Mouse (Mus musculus) midbrain, embryonic 14.5 days (tissue): ENCODE results near the gene Enpp7. TPM values are rescaled to one million over a fixed set of nuclear protein-coding genes. Genes with fewer than 3 reads are reported as not detected.

ENCODE experiments used
- ATAC-seq: fragments of 200-750 bp; cut with Nextera tagmentation; 2 replicates; pipeline ENCODE4 v1.8.0; 2017; ENCODE audit warnings: moderate number of reproducible peaks, moderate library complexity; ENCODE audit not compliant: low FRiP score, low TSS enrichment
- DNase-seq: peaks from one replicate; pipeline ENCODE4 v3.0.0-alpha.2; 2015
- H3K27ac ChIP-seq: fragments of 300-500 bp; sonication (generic); replicated peaks from 2 replicates; pipeline ENCODE4 v1.5.1; 2014; ENCODE audit warnings: mild to moderate bottlenecking, low read depth, low read length, moderate library complexity
- H3K27me3 ChIP-seq: fragments of 300-500 bp; sonication (generic); 2 replicates; pipeline ENCODE4 v1.6.1; 2014; ENCODE audit warnings: low read length, control low read depth, mixed read lengths; ENCODE audit not compliant: control insufficient read depth, insufficient read depth
- H3K36me3 ChIP-seq: fragments of 300-500 bp; sonication (generic); 2 replicates; pipeline ENCODE4 v1.6.1; 2014; ENCODE audit warnings: low read length, control low read depth; ENCODE audit not compliant: control insufficient read depth, insufficient read depth
- H3K4me1 ChIP-seq: fragments of 300-500 bp; sonication (generic); 2 replicates; pipeline ENCODE4 v1.6.1; 2014; ENCODE audit warnings: mild to moderate bottlenecking, antibody characterized with exemption, low read length, control low read depth; ENCODE audit not compliant: control insufficient read depth, insufficient read depth
- H3K4me2 ChIP-seq: fragments of 300-500 bp; sonication (generic); 2 replicates; pipeline ENCODE4 v1.6.1; 2014; ENCODE audit warnings: mild to moderate bottlenecking, low read length, moderate library complexity
- H3K4me3 ChIP-seq: fragments of 300-500 bp; sonication (generic); replicated peaks from 2 replicates; pipeline ENCODE4 v1.5.1; 2014; ENCODE audit warnings: low read depth, low read length
- H3K9ac ChIP-seq: fragments of 300-500 bp; sonication (generic); replicated peaks from 2 replicates; pipeline ENCODE4 v1.6.1; 2014; ENCODE audit warnings: mild to moderate bottlenecking, low read length, moderate library complexity
- H3K9me3 ChIP-seq: fragments of 300-500 bp; sonication (generic); 2 replicates; pipeline ENCODE4 v1.6.1; 2016; ENCODE audit warnings: low read length, control low read depth, mixed read lengths; ENCODE audit not compliant: control insufficient read depth
- WGBS: fragments of 180-500 bp; shearing (Covaris S2); extraction: QIAGEN DNeasy Blood & Tissue Kit; methylation state at CpG from one replicate; pipeline ENCODE4 v1.1.7; 2014; 5-methylcytosine and 5-hydroxymethylcytosine counted together
- polyA plus RNA-seq: library from polyadenylated mRNA; unstranded; fragments of >200 nt; fragmentation: Nextera tagmentation; extraction: Ambion mirVana; gene quantifications from 2 replicates; pipeline ENCODE4 v1.2.1, GENCODE M21; 2014

Gene Enpp7
- polyA plus RNA-seq, 1 experiment from 2014 or later, result not detected

DNA sequence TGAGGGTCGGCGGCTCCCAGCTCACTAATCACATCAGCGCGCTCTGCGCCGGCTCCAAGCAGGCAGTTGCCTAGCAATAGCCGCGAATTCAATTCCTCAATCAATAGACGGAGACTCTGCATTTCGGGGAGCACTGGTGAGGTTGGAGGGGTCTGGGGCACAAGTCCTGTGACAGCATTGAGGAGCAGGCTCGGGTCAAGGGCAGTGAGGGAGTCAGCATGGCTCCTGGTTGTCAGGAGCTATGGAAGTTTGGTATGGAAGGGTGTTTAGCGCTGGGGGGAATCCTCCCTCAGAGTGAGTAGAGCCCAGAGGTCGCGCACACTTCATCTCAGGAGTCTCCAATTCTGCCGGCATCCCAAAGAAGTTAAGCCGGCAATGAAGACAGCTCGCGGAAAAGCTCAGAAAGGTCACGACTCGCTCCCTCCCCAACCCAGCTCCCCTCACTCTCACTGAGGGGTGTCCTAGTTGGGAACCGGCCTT, 47.7 kb downstream of the Enpp7 start:
- H3K9me3 ChIP-seq, result no peaks in the 10 kb centered on the region
- ATAC-seq (no peak), DNase-seq (peak; percentile 75)
- H3K4me3 ChIP-seq, result no peak overlapping the region; the same call in 1 of the 2 replicates
- no peak overlapping the region for H3K27ac ChIP-seq
- peak overlapping the region; percentile 32 for H3K4me2 ChIP-seq
- WGBS, result 2% methylated on average over 21 of the region's 21 CpGs
- H3K4me1 ChIP-seq, result peaks cover 47% of the 10 kb centered on the region
- H3K27me3 ChIP-seq, result peaks cover 51% of the 10 kb centered on the region
- H3K9ac ChIP-seq, result no peak overlapping the region
- H3K36me3 ChIP-seq, result peaks cover 17% of the 10 kb centered on the region

- Histone ChIP-seq H3K27me3 (peaks cover 51% of the 10 kb centered on the region), H3K4me1 (peaks cover 47% of the 10 kb centered on the region), H3K4me2 (peak overlapping the region; percentile 83)
These were observed 48.5 kb downstream of the Enpp7 start for GRCm38 (mm10) chr11:119036447-119036846.

GRCm38 (mm10) chr11:119036934-119037779, 49.2 kb downstream of the Enpp7 start:
- Histone ChIP-seq H3K27ac (no peak overlapping the region), H3K4me3 (peak overlapping the region; percentile 38), H3K9me3 (no peaks in the 10 kb centered on the region), H3K4me1 (peaks cover 47% of the 10 kb centered on the region), H3K27me3 (peaks cover 57% of the 10 kb centered on the region), H3K4me2 (peak overlapping the region; percentile 83), H3K36me3 (peaks cover 11% of the 10 kb centered on the region), H3K9ac (peak overlapping the region; percentile 42; the same call in 1 of the 2 replicates)
- ATAC-seq, result no peak
- WGBS, result 3% methylated on average over 57 of the region's 57 CpGs
- peak; percentile 60 for DNase-seq

More at GRCm38 (mm10) chr11:119036447-119036846, 48.5 kb downstream of the Enpp7 start:
- no peak overlapping the region for H3K9ac ChIP-seq
- H3K4me3 ChIP-seq, result no peak overlapping the region; the same call in 1 of the 2 replicates
- ATAC-seq (no peak), DNase-seq (no peak)
- H3K27ac ChIP-seq, result no peak overlapping the region
- WGBS, result 5% methylated on average over 15 of the region's 15 CpGs
- no peaks in the 10 kb centered on the region for H3K9me3 ChIP-seq
- H3K36me3 ChIP-seq, result peaks cover 11% of the 10 kb centered on the region

GRCm38 (mm10) chr11:119037780-119038401, 49.9 kb downstream of the Enpp7 start:
- Histone ChIP-seq H3K36me3 (peaks cover 11% of the 10 kb centered on the region), H3K4me1 (peaks cover 47% of the 10 kb centered on the region), H3K27ac (no peak overlapping the region), H3K9me3 (no peaks in the 10 kb centered on the region), H3K4me3 (peak overlapping the region; percentile 38), H3K4me2 (peak overlapping the region; percentile 83), H3K9ac (0 out of 2 replicates have a peak overlapping the region, but pooled peaks have one; percentile 42), H3K27me3 (peaks cover 64% of the 10 kb centered on the region)
- WGBS, result 6% methylated on average over 18 of the region's 18 CpGs
- ATAC-seq (no peak), DNase-seq (peak; percentile 57)

DNA sequence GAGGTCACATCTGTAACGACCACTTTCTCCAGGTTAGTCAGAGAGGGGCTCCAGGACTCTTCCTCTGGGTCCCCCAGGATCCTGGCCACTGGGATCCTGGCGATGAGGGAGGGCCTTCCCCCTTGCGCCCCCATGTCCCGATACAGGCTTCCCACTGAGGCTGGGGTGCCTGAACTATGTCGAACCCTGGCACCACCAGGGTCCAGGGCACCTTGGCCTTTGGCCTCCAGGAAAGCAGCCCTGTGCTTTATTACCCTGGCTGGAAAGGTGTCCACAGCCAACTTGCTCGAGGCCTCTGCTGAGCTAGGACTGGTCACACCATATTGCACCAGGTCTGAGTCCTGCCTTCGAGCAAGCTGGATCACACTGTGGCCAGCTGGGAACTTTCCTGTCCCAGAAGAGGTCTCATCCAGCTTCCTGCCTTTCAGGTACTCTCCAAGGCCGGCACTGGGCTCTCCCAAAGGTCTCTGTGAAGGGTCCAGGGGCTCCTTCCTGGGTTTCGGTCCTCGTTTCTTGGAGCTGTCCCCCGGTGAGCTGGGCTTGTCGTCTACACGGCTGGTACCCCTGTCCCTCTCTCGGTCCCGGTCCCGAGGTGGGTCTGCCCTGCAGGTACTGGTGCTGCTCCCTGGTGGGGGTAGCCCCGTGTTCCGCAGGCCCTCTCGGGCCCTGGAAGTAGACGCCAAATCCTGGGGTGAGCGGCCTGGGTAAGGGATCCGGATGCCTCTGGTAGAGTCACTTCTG, 50.9 kb downstream of the Enpp7 start:
- H3K9ac ChIP-seq, result no peak overlapping the region; the same call in 1 of the 2 replicates
- H3K9me3 ChIP-seq, result no peaks in the 10 kb centered on the region
- ATAC-seq (no peak), DNase-seq (no peak)
- WGBS, result 35% methylated on average over 22 of the region's 22 CpGs
- no peak overlapping the region for H3K4me3 ChIP-seq
- no peak overlapping the region for H3K27ac ChIP-seq
- peaks cover 11% of the 10 kb centered on the region for H3K36me3 ChIP-seq
- peaks cover 73% of the 10 kb centered on the region for H3K27me3 ChIP-seq
- peaks cover 47% of the 10 kb centered on the region for H3K4me1 ChIP-seq
- peak overlapping the region; percentile 83 for H3K4me2 ChIP-seq

- H3K27ac ChIP-seq, result peak overlapping the region; percentile 93
- DNase-seq (no peak), ATAC-seq (no peak)
- peak overlapping the region; percentile 81 for H3K9ac ChIP-seq
- H3K27me3 ChIP-seq, result peaks cover 75% of the 10 kb centered on the region
- H3K4me2 ChIP-seq, result peak overlapping the region; percentile 83
- peak overlapping the region; percentile 70 for H3K4me3 ChIP-seq
- WGBS, result 5% methylated on average over 21 of the region's 21 CpGs
- peaks cover 49% of the 10 kb centered on the region for H3K4me1 ChIP-seq
- no peaks in the 10 kb centered on the region for H3K9me3 ChIP-seq
- H3K36me3 ChIP-seq, result peaks cover 11% of the 10 kb centered on the region
These were observed 51.9 kb downstream of the Enpp7 start for GRCm38 (mm10) chr11:119039732-119040512.

DNA sequence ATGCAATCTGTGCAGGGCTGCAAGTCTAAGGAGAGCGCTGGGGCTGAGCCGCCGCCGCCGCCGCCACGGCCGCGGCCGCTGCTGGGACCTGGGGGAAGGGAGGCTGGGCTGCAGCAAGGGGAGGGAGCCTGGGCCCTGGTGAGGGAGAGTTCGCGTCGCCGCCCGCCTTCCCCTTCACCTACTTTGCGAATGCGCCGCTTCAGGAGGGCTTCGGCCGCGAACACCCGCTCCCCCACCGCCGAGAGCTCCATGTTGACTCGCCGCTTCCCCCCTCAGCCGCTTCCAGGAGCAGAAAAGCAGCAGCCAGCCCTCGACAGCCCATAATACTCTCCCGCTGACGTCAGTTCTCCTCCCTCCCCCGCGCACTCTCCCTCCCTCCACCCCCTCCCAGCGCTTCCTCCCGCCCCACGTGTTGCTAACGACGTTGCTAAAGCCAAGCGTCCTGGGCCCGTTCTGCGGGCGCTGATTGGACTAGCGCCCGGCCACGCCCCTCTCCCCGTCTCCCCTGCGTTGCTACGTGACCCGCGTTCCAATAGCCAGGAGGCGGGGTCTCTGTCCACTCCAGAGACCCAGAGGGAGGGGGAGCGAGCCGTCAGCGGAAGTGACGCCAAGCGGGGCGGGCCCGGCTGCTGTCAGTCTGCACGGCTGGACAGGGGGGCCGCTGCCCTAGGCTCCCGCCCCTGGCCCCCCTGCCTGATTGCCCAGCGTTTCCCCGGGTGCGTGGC, 52.8 kb downstream of the Enpp7 start, which contains the start of gene Cbx8:
Cbx8 (minus strand) TSS at position 370 of the 725 bp plus-strand sequence.
- Histone ChIP-seq H3K27me3 (peaks cover 75% of the 10 kb centered on the region), H3K36me3 (peaks cover 11% of the 10 kb centered on the region), H3K9me3 (no peaks in the 10 kb centered on the region), H3K4me3 (peak within 1 kb of the TSS; percentile 70), H3K9ac (peak within 1 kb of the TSS; percentile 87), H3K4me2 (peak within 1 kb of the TSS; percentile 83), H3K27ac (peak within 1 kb of the TSS; percentile 93), H3K4me1 (peaks cover 43% of the 10 kb centered on the region)
- DNase-seq, result peak; percentile 100
- peak; percentile 93 for ATAC-seq
- under 1% methylated on average over 62 of the region's 63 CpGs for WGBS
